Mouse (Mus musculus) heart, embryonic 14.5 days (tissue): ENCODE results near the gene Syn3. TPM values are rescaled to one million over a fixed set of nuclear protein-coding genes. Genes with fewer than 3 reads are reported as not detected.

Experiments used
- ATAC-seq: fragments of 200-750 bp; cut with Nextera tagmentation; 2 replicates; pipeline ENCODE4 v1.8.0; 2017; ENCODE audit warnings: low read depth, moderate TSS enrichment; ENCODE audit not compliant: insufficient number of reproducible peaks, insufficient read depth, low FRiP score
- H3K27ac ChIP-seq, 2 experiments: fragments of 200-500 bp in 1 of 2; fragments of 300-500 bp in 1 of 2; sonication (generic) in 1 of 2; replicated peaks in 1 of 2; 2 replicates each; pipeline ENCODE4 v1.5.1; 2012 to 2014; ENCODE audit warnings: low read depth in 2 of 2, low read length in 2 of 2, control low read depth in 1 of 2, mild to moderate bottlenecking in 1 of 2, mixed read lengths in 1 of 2; ENCODE audit not compliant: control insufficient read depth in 1 of 2, insufficient read depth in 1 of 2
- H3K27me3 ChIP-seq: fragments of 300-500 bp; sonication (generic); 2 replicates; pipeline ENCODE4 v1.6.1; 2014; ENCODE audit warnings: mild to moderate bottlenecking, low read length, control low read depth; ENCODE audit not compliant: control insufficient read depth, insufficient read depth
- H3K36me3 ChIP-seq: fragments of 300-500 bp; sonication (generic); 2 replicates; pipeline ENCODE4 v1.6.1; 2014; ENCODE audit warnings: mild to moderate bottlenecking, control low read depth, low read length, mixed read lengths; ENCODE audit not compliant: control insufficient read depth, insufficient read depth
- H3K4me1 ChIP-seq, 2 experiments: fragments of 200-500 bp in 1 of 2; fragments of 300-500 bp in 1 of 2; sonication (generic) in 1 of 2; 2 replicates each; pipeline ENCODE4 v1.6.1; 2012 to 2014; ENCODE audit warnings: low read length in 2 of 2, control low read depth in 1 of 2, mixed read lengths in 1 of 2; ENCODE audit not compliant: control insufficient read depth in 2 of 2, insufficient read depth in 2 of 2
- H3K4me2 ChIP-seq: fragments of 300-500 bp; sonication (generic); 2 replicates; pipeline ENCODE4 v1.6.1; 2014; ENCODE audit warnings: mild to moderate bottlenecking, low read length
- H3K4me3 ChIP-seq, 2 experiments: fragments of 200-500 bp in 1 of 2; fragments of 300-500 bp in 1 of 2; sonication (generic) in 1 of 2; 2 replicates each; pipeline ENCODE4 v1.5.1; 2012 to 2014; ENCODE audit warnings: low read length in 2 of 2, mild to moderate bottlenecking in 2 of 2, control low read depth in 1 of 2, low read depth in 1 of 2, moderate library complexity in 1 of 2; ENCODE audit not compliant: control insufficient read depth in 1 of 2, insufficient read depth in 1 of 2
- H3K9ac ChIP-seq: fragments of 300-500 bp; sonication (generic); 2 replicates; pipeline ENCODE4 v1.6.1; 2014; ENCODE audit warnings: mild to moderate bottlenecking, low read length
- H3K9me3 ChIP-seq: fragments of 300-500 bp; sonication (generic); 2 replicates; pipeline ENCODE4 v1.6.1; 2016; ENCODE audit warnings: low read length, control low read depth; ENCODE audit not compliant: control insufficient read depth
- WGBS: fragments of 180-500 bp; shearing (Covaris S2); extraction: QIAGEN DNeasy Blood & Tissue Kit; methylation state at CpG from one replicate; pipeline ENCODE4 v1.1.7; 2014; 5-methylcytosine and 5-hydroxymethylcytosine counted together
- polyA plus RNA-seq: library from polyadenylated mRNA; unstranded; fragments of >200 nt; fragmentation: Nextera tagmentation; extraction: Ambion mirVana; gene quantifications from 2 replicates; pipeline ENCODE4 v1.2.1, GENCODE M21; 2014

Gene Syn3
- polyA plus RNA-seq, 1 experiment from 2014 or later: 1.1 TPM

DNA sequence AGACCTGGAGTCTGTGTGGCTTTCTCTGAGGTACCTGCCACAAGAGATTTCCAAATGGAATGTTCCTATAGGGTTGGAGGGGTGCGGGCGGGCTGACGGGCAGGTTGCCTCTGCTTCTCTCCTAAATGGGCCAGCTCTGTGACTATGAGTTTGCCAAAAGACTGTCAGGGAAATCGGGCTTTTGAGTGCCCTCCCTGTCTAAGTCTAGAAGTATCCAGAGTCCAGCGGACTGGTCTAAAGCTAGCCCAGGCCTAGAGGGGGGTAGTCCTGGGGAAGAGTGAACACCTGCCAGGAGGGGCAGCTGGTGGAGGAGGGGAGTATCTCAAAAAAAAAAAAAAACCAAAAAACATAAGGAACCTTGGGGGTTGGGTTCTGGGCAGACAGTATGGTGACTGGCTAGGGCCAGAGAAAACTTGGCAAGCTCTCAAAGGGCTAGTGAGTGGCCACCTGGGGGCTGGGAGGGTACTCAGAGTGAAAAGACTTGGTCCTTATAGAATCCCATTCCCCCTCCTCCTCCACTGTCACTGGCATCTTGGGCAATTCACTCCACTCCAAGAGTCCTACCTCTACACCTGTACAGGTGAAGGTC lies 180.1 kb downstream of the Syn3 start:
- WGBS: 89% methylated on average over 5 of the region's 5 CpGs
- Histone ChIP-seq H3K4me2 (no peak overlapping the region), H3K4me1 (peaks cover 23 to 41% of the 10 kb centered on the region in 2 experiments), H3K9me3 (no peaks in the 10 kb centered on the region), H3K9ac (no peak overlapping the region), H3K27me3 (no peaks in the 10 kb centered on the region), H3K27ac (no peak overlapping the region), H3K36me3 (peaks cover 20% of the 10 kb centered on the region), H3K4me3 (no peak overlapping the region)
- ATAC-seq: no peak

DNA sequence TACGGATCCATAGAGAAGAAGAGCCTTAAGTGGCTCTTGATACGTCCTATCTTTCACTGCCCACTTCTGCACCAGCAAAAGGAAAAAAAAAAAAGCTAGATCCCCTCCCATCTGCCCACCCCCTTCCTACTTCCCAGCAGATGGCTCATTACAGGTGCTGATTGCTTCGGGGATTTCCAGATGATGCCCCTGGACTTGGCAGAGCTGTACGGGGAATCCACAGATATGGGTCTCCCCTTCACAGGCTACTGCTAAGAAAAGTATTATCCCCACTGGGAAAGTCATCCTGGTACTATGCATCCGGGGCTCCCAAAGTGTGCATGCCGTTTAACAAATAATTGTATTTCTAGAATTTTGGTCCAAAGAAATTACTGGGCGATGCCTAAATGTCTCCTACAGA lies 181.1 kb downstream of the Syn3 start:
- no peak for ATAC-seq
- Histone ChIP-seq H3K4me2 (no peak overlapping the region), H3K9me3 (no peaks in the 10 kb centered on the region), H3K9ac (no peak overlapping the region), H3K27me3 (no peaks in the 10 kb centered on the region), H3K27ac (no peak overlapping the region), H3K4me3 (no peak overlapping the region), H3K4me1 (peaks cover 29 to 50% of the 10 kb centered on the region in 2 experiments), H3K36me3 (peaks cover 26% of the 10 kb centered on the region)
- 58% methylated on average over 7 of the region's 7 CpGs for WGBS

DNA sequence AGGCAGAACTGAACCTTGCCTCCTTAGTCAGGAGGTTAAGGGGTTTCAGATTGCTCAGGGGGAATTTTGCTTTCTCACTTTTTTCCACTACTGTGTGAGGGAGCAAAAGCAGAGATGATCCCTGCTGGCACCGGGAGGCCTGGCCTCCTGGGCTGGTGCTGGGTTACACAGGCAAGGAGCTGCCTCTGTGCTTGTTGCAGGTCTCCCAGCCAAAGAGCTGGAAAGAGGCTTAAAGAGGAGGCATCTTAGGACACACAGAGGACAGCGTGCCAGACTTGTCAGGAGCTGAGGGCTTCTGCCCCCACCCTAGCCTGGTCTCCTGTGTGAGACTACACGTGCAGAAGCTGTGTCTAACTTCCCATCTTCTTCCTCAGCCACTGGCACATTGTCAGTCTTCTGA lies 183.2 kb downstream of the Syn3 start:
- H3K9me3 ChIP-seq: no peaks in the 10 kb centered on the region
- no peak overlapping the region for H3K4me2 ChIP-seq
- peaks cover 24% of the 10 kb centered on the region; the same call in 1 of the 2 replicates for H3K36me3 ChIP-seq
- ATAC-seq: no peak
- H3K4me3 ChIP-seq: no peak overlapping the region
- WGBS: 42% methylated on average over 3 of the region's 3 CpGs
- H3K27me3 ChIP-seq: no peaks in the 10 kb centered on the region
- H3K9ac ChIP-seq: no peak overlapping the region
- peaks cover 25 to 37% of the 10 kb centered on the region in 2 experiments for H3K4me1 ChIP-seq
- H3K27ac ChIP-seq: no peak overlapping the region

DNA sequence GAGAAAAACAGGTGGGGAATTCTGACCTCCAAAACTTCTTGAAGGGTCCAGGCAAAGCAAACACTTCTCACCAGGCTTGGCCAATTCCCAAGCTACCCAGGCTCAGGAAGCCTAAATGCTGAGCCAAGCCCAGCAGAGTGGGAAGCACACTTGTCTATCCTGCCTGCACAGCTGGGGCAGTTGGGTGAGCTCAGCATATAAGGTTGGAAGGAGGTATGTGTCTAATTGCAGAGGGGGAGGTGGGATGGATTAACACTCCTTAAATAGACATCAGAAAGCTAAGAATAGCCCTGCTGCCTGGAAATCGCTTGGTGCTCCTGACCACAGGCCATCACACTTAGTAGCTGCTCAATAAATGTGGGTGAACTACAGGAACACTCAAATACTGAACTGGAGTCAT lies 185.2 kb downstream of the Syn3 start:
- Histone ChIP-seq H3K9me3 (no peaks in the 10 kb centered on the region), H3K27me3 (no peaks in the 10 kb centered on the region), H3K36me3 (peaks cover 36% of the 10 kb centered on the region), H3K9ac (no peak overlapping the region), H3K27ac (peak overlapping the region; percentile 65 to 73), H3K4me1 (peaks cover 25 to 37% of the 10 kb centered on the region in 2 experiments), H3K4me3 (no peak overlapping the region), H3K4me2 (no peak overlapping the region)
- WGBS: 50% methylated on average over 1 of the region's 1 CpGs
- peak; percentile 64; the same call in 1 of the 2 replicates for ATAC-seq

DNA sequence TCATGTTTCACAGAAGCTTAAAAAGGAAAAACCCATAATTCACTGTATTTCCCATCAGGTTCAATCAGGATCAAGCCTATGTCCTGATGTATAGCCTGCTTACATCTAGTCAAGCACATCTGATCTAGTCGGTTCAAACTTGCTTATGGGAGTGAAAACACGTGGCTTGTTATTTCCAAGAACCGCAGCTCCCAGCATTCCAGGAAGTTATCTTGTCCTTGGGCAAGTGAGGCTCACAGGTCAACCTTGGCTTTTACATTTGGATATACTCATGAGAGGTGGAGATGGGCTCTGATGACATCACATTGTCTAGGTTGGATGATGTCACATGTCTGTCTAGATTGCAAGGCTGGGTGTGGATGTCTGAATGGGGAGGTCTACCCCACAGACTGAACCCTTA lies 185.7 kb downstream of the Syn3 start:
- H3K4me1 ChIP-seq: peaks cover 25 to 37% of the 10 kb centered on the region in 2 experiments
- H3K9ac ChIP-seq: no peak overlapping the region
- H3K9me3 ChIP-seq: no peaks in the 10 kb centered on the region
- no peak for ATAC-seq
- WGBS: 78% methylated on average over 3 of the region's 3 CpGs
- no peak overlapping the region for H3K4me2 ChIP-seq
- H3K36me3 ChIP-seq: peaks cover 40% of the 10 kb centered on the region
- peak overlapping the region; percentile 65 to 73 for H3K27ac ChIP-seq
- H3K4me3 ChIP-seq: no peak overlapping the region
- H3K27me3 ChIP-seq: no peaks in the 10 kb centered on the region

DNA sequence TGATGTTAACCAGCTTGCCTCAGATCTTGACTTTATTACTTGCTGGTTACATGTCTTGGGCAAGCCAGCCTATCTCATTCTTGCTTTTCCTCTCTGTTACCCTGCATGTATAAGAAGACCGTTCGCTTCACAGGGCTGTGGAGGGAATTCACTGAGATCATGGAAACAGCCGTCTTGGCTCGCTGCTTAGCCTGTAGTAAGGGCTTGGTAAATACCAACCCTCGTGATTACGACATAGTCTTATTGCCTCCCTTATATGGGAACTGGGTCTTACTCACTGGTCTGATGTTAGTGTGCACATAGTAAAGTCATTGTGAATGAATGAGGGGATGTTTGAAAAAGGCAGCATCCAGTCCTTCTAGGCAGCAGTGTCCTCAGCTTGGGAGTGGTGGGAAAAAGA lies 188.2 kb downstream of the Syn3 start:
- Histone ChIP-seq H3K9me3 (no peaks in the 10 kb centered on the region), H3K9ac (no peak overlapping the region), H3K27ac (peak overlapping the region in 1 of 2 experiments; percentile 33; a peak in 1 of 4 replicates), H3K4me2 (no peak overlapping the region), H3K4me1 (peaks cover 20 to 27% of the 10 kb centered on the region in 2 experiments), H3K36me3 (peaks cover 53% of the 10 kb centered on the region), H3K27me3 (no peaks in the 10 kb centered on the region), H3K4me3 (no peak overlapping the region)
- no peak for ATAC-seq
- WGBS: 46% methylated on average over 6 of the region's 6 CpGs

DNA sequence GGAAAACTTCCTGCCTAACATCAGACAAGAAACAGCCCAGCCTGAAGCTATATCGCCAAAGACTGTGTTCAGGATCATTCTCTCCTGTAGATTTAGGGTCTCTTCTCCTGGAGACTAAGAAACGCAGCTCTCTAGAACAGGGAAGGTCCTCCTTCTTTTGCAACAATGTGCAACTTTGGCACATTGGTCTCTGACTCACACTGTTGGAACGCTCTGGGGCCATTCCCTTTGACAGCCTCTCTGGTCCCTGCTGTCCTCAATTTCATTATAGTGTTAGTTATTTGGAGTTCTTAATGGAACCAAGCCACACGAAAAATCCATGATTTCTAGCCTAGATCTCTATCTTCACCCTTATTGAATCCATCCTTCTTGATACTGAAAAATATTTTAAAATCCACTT lies 191.5 kb downstream of the Syn3 start:
- Histone ChIP-seq H3K9ac (no peak overlapping the region), H3K27me3 (no peaks in the 10 kb centered on the region), H3K27ac (no peak overlapping the region), H3K36me3 (peaks cover 52% of the 10 kb centered on the region), H3K4me1 (peaks cover 12 to 18% of the 10 kb centered on the region in 2 experiments), H3K4me2 (no peak overlapping the region), H3K4me3 (no peak overlapping the region), H3K9me3 (no peaks in the 10 kb centered on the region)
- ATAC-seq: no peak
- WGBS: 83% methylated on average over 4 of the region's 4 CpGs

DNA sequence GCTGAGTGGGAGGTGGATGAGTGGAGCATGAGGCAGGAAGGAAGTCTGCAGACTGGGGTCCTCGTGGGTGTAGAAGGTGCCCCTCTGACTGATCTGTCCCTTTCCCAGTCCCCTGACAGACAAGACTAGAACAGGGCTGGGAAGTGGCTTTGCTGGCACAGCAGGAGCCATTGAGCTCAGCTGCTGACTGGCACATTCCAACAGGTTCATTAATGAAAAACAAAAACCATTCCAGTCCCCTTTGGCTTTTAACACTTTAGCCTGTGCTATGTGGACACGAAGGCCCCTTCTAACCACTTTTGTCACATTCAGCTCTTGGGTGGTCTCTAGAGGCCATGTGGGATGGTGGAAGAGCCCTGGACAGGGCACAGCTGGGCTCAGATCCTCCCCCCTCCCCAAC lies 194.1 kb downstream of the Syn3 start:
- no peaks in the 10 kb centered on the region for H3K9me3 ChIP-seq
- H3K9ac ChIP-seq: no peak overlapping the region
- no peak overlapping the region for H3K4me3 ChIP-seq
- H3K27me3 ChIP-seq: no peaks in the 10 kb centered on the region
- 20% methylated on average over 2 of the region's 2 CpGs for WGBS
- no peak overlapping the region for H3K27ac ChIP-seq
- H3K4me2 ChIP-seq: no peak overlapping the region
- H3K4me1 ChIP-seq: peaks cover 16 to 24% of the 10 kb centered on the region in 2 experiments
- ATAC-seq: no peak
- H3K36me3 ChIP-seq: peaks cover 44% of the 10 kb centered on the region
